Mouse (Mus musculus): ENCODE measurements around the gene Myl10. TPM values are rescaled to one million over a fixed set of nuclear protein-coding genes. Genes with fewer than 3 reads are reported as not detected.
"Not testable (repeated sequence)": the region's sequence is repeated elsewhere in the genome, so short reads cannot be mapped to it uniquely, and the experiment has no call there.

Myl10 gene
- total RNA-seq (2015; ENCODE audit: low replicate concordance), result not detected in 2 replicates
- total RNA-seq (2017; ENCODE audit: low replicate concordance), result not detected in 2 replicates

DNA sequence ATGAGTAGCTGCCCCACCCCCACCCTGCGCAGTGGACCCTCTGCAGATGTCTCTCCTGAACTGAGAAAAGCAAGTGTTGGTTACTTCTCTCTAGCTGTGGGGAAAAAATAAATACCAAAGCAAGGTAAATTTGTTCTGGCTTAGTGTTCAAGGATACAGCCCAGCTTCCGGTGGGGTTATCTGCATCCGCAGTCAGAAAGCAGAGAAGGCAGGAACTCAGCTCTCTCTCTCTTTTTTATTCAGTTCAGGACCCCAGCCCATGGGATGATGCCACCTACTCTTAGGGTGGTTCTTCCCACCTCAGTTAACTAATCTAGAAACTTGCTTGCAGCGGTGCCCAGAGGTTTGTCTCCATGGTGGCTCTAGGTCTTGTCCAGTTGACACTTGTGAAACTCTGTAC, at the start of gene Myl10:
Gene Myl10, plus strand, starts transcription at position 363 of the 400 bp plus-strand sequence.
- no peak for ATAC-seq (replicated peaks; ENCODE audit: low FRiP score, poor library complexity, severe bottlenecking)

DNA sequence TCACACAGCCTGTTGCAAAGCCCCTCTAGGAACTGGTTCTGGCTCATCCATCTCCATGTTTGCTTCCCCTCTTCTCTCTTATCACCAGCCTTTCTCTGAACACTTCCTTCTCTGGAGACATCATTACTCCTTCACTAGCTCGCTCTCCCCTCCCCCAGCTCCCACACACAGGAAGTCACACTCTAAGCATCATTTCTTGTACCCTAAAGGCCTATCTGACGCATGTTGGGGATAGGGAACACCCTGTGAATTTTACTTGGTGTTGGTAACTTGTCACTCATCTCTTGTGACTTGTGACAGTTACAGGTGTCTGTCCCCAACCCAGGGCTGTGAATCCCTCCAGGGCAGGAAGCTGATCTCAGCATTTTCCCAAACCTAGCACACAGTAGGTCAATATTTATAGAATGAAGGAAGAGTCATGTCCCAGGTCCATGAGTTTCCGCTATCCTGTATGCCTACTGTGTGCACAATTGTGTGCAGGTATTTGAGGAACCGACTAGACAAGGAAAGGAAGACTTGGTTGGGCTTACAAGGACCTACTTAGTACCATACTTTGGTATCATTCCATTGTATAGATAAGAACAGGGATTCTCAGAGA, 46.1 kb upstream of the Myl10 start:
- no peak for ATAC-seq (replicated peaks; ENCODE audit: low FRiP score, poor library complexity, severe bottlenecking)

GRCm38 (mm10) chr5:136649071-136649470, 43.9 kb upstream of the Myl10 start:
- ATAC-seq (replicated peaks; ENCODE audit: low FRiP score, poor library complexity, severe bottlenecking), result no peak

DNA sequence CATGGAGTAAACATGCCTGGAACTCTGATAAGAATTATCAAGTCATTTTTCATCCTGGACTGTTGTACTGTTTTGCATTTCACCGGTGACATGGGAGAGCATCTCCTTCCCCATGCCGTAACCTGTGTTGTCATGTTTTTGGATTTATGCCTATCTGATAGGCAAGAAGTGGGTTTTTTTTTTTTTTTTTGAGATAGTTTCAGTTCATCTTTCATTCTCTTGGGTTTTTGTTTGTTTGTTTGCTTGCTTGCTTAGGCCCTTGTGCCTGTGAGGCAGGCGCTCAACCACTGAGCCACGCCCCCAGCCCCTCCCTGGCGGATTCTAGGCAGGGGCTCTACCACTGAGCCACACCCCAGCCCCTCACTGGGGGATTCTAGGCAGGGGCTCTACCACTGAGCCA, 43.3 kb upstream of the Myl10 start:
- ATAC-seq (replicated peaks; ENCODE audit: low FRiP score, poor library complexity, severe bottlenecking), result no peak

GRCm38 (mm10) chr5:136654481-136654880, 38.5 kb upstream of the Myl10 start:
- no peak for ATAC-seq (replicated peaks; ENCODE audit: low FRiP score, poor library complexity, severe bottlenecking)

DNA sequence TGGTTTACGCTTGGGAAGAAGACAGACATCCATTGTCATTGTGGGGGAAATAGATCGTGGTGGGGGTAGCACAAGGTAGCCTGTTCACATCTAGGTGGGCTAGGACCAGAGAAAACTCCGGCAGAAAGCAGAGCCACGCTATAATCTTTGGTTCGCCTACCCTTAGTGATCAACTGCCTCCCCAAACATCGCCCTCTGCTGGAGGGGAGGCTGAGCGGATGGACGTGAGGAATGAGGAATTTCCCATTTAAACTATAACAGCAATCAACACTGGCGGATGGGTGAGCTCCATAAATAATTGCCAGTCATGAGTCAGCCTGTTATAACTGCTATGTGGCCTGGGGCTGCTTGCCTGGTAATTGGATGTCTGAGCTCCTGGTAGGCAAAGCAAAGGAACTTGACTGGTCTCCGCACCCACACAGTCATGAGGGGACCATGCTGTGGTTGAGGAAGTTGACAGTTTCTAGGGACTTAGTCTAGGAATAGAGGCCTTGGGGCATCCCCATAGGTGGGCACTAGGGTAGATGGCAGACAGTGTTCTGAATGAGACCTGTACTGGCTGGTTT, 36.0 kb upstream of the Myl10 start:
- ATAC-seq (replicated peaks; ENCODE audit: low FRiP score, poor library complexity, severe bottlenecking), result no peak

GRCm38 (mm10) chr5:136660721-136661120, 32.2 kb upstream of the Myl10 start:
- ATAC-seq (replicated peaks; ENCODE audit: low FRiP score, poor library complexity, severe bottlenecking), result not testable (repeated sequence)

DNA sequence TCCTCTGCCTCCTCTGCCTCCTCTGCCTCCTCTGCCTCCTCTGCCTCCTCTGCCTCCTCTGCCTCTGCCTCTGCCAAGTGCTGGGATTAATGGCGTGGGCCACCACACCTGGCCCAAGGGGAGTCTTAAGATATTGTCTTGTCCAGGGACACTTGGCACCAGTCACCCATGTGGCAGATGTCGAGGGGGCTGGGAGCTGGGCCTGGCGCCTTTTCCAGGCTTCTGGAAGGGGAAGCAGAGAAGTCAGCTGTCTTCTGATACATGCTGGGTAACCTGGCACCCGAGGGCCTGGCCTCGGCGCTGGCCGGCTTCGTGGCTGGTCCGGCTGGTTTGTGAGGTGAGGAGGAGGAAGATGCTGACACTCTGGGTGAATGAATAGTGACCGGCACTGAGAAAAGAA, 30.7 kb upstream of the Myl10 start:
- no peak for ATAC-seq (replicated peaks; ENCODE audit: low FRiP score, poor library complexity, severe bottlenecking)

GRCm38 (mm10) chr5:136662822-136663221, 30.1 kb upstream of the Myl10 start:
- ATAC-seq (replicated peaks; ENCODE audit: low FRiP score, poor library complexity, severe bottlenecking), result no peak

- no peak; the same call in 1 of the 2 replicates for ATAC-seq (replicated peaks; ENCODE audit: low FRiP score, poor library complexity, severe bottlenecking)
These were observed 28.4 kb upstream of the Myl10 start for GRCm38 (mm10) chr5:136664497-136664896.

GRCm38 (mm10) chr5:136676315-136677030, 16.5 kb upstream of the Myl10 start:
- no peak for ATAC-seq (replicated peaks; ENCODE audit: low FRiP score, poor library complexity, severe bottlenecking)

- ATAC-seq (replicated peaks; ENCODE audit: low FRiP score, poor library complexity, severe bottlenecking), result no peak
These were observed 14.1 kb upstream of the Myl10 start for GRCm38 (mm10) chr5:136678840-136679348.

DNA sequence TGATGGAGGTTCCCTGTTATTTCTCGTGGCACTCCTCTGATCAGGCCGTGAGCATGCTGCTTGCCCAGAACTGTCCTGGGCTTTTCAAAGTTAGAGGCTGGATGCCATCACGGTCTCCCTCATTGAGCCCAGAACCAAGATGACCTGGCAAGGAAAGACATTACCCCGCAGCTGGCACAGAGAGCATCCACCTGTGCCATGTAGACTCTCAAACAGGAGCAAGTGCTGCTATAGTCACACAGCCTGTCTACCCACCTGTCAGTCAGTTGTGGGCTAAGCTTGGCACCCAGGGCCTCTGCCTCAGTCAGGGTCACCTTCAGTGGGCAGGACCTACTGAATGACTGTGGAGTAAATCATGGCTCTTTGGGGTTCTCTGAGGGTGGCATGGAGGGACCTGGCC, 6.6 kb upstream of the Myl10 start:
- ATAC-seq (replicated peaks; ENCODE audit: low FRiP score, poor library complexity, severe bottlenecking), result no peak

DNA sequence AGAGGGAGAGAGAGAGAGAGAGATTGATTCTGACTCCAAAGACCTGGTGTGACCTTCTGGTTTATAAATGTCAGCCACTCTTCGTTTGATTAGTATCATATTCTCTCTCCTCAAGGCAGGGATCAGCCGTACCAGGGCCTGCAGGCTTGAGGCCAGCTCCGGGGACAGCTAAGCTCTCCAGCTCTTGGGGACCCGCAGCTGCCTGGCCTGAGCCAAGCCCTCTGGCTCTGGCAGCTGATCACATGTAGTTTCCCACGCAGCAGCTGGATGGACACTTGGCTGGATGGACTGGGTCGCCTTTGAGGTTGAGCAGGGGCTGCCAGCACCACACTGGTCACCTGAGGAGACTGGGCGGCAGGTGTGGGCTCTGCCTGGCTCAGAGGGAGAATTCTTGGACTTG, 5.4 kb upstream of the Myl10 start:
- ATAC-seq (replicated peaks; ENCODE audit: low FRiP score, poor library complexity, severe bottlenecking), result no peak

DNA sequence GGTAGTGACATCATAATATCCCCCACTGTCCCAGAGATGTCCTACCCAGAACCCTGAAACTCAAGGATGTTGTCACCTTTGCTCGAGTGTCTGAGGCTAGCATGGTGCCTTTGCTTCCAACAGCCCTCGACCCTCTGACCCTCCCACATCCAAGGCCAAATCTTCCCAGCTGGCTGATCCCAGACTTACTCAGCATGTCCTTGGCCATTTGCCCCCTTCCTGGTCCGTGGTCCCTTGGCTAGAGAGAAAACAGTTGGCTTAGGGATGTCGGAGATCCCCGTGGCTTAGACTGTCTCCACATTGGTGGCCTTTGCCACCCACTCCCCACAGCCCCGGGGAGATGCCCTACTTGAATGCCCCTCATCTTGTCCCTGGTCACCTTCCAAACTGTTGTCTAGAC, 4.1 kb upstream of the Myl10 start:
- no peak for ATAC-seq (replicated peaks; ENCODE audit: low FRiP score, poor library complexity, severe bottlenecking)

GRCm38 (mm10) chr5:136691170-136691569, 1.8 kb upstream of the Myl10 start:
- ATAC-seq (replicated peaks; ENCODE audit: low FRiP score, poor library complexity, severe bottlenecking), result no peak

GRCm38 (mm10) chr5:136693418-136693817, 472 bp downstream of the Myl10 start:
- no peak for ATAC-seq (replicated peaks; ENCODE audit: low FRiP score, poor library complexity, severe bottlenecking)

DNA sequence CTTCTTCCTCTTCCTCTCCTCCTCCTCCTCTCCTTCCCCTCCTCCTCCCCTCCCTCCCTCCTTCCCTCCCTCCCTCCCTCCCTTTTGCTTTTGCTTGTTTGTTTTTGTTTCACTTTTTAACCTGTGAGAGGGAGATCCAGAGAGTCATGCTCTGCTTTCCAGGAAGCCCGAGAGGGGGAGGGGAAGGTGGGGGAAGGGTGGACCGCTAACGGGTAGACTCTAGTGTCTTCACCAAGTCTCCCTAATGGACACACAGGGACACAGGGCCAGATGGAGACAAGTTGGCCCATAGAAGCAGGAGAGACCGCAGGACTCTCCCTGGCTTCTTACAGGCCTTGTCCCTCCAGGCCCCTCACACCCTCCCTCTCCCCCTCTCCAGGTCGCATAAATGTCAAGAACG, 2.0 kb downstream of the Myl10 start:
- no peak for ATAC-seq (replicated peaks; ENCODE audit: low FRiP score, poor library complexity, severe bottlenecking)

GRCm38 (mm10) chr5:136696516-136696915, 3.6 kb downstream of the Myl10 start:
- no peak for ATAC-seq (replicated peaks; ENCODE audit: low FRiP score, poor library complexity, severe bottlenecking)

DNA sequence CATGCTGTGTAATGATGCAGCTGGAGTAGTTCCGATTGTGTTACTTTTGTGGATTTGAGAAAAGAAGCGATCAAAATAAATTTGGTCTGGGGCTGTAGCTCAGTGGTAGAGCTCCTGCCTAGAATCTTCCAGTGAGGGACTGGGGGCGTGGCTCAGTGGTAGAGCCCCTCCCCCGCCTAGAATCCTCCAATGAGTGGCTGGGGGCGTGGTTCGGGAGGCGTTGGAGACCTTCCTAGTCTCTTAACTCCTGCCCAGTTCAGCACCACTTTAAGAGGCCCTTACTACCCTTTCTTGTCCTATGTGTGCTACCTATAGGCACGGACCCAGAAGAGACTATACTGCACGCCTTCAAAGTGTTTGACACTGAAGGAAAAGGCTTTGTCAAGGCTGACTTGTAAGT, 4.7 kb downstream of the Myl10 start:
- no peak for ATAC-seq (replicated peaks; ENCODE audit: low FRiP score, poor library complexity, severe bottlenecking)

GRCm38 (mm10) chr5:136702159-136702725, 9.3 kb downstream of the Myl10 start:
- no peak for ATAC-seq (replicated peaks; ENCODE audit: low FRiP score, poor library complexity, severe bottlenecking)

Measured in erythroid progenitor cell, adult 5-6 weeks (primary cell).